Mouse (Mus musculus): ENCODE measurements around the gene Col24a1. TPM values are rescaled to one million over a fixed set of nuclear protein-coding genes. Genes with fewer than 3 reads are reported as not detected.

Gene Col24a1
- polyA plus RNA-seq, 1 experiment: not detected

DNA sequence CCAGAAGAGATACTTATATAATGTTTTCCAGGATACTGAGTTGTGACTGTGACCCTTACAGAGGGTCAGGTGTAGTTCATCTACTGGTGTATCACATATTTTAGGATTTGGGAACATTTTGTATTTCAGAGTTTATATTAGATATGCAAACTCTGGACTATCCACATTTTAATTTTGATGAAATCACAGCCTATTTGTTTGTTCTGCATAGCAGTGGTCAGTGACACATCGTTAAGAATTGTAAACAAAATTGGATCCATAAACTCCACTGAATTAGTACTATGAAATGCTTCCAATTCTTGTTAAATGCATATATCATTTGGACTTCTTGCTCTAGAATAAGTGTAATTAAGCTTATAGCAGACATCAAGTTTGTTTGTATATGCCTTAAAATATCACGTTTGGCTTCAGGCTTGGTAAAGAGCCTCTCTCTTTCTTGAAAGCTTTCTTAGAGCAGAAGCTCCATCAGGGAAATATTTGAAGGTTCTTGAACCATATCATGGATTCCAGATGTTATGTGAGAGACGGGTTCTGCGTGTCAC lies 75.0 kb downstream of the Col24a1 start:
- Histone ChIP-seq H3K4me1 (ENCODE audit: control insufficient read depth, insufficient read depth, low read length) (no peaks in the 10 kb centered on the region), H3K27ac (ENCODE audit: control insufficient read depth, insufficient read depth, low read depth, low read length, poor library complexity) (no peak overlapping the region), H3K4me3 (replicated peaks; ENCODE audit: control insufficient read depth, low read depth, low read length) (no peak overlapping the region)
- 83% methylated on average over 4 of the region's 4 CpGs for WGBS
- TF ChIP-seq CTCF (IDR thresholded peaks at IDR 0.05; ENCODE audit: control insufficient read depth, insufficient read depth, low read length) (no peak), POLR2A (IDR thresholded peaks at IDR 0.05; ENCODE audit: borderline replicate concordance, control insufficient read depth, low read depth, low read length) (no peak)

DNA sequence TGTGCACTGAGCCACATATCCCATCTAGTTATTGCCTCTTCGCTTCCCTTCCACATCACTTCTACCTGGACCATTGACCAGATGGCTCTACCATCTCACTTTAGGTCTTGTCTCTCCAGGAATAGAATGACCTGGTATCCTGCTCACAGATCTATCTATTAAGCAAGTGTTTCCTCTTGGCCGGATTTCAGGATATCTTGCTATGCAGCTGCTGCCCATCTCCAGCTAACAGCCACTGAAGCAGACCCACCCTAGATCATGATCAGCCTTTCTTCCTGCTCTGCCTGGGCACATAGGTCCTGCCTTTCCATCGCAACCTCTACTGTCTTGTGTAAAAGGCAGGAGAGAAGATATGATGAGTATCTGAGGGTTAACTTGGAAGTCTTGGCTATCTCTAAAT lies 84.0 kb downstream of the Col24a1 start:
- Histone ChIP-seq H3K4me3 (replicated peaks; ENCODE audit: control insufficient read depth, low read depth, low read length) (no peak overlapping the region), H3K4me1 (ENCODE audit: control insufficient read depth, insufficient read depth, low read length) (no peaks in the 10 kb centered on the region), H3K27ac (ENCODE audit: control insufficient read depth, insufficient read depth, low read depth, low read length, poor library complexity) (no peak overlapping the region)
- TF ChIP-seq POLR2A (IDR thresholded peaks at IDR 0.05; ENCODE audit: borderline replicate concordance, control insufficient read depth, low read depth, low read length) (no peak), CTCF (IDR thresholded peaks at IDR 0.05; ENCODE audit: control insufficient read depth, insufficient read depth, low read length) (no peak)
- 80% methylated on average over 3 of the region's 3 CpGs for WGBS

DNA sequence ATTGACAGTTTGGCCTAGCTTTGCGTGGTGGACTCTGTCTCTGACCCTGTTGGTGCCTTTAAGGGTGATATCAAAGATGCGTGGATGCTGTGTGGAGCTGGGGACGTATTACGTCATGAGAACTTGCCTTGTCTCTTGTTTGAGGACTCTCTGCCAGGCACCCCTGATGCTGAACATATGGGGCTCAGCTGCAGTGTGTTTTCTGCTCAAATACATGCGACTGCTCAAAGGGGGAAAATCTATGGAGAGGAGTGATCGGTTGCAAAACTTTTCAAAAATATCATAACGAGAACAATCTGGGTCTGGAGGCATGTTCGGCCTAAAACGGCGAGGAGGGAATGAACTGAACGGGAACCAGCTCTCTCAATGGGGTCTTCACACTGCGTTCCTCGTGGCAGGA lies 90.8 kb downstream of the Col24a1 start:
- Histone ChIP-seq H3K4me3 (replicated peaks; ENCODE audit: control insufficient read depth, low read depth, low read length) (no peak overlapping the region), H3K27ac (ENCODE audit: control insufficient read depth, insufficient read depth, low read depth, low read length, poor library complexity) (no peak overlapping the region), H3K4me1 (ENCODE audit: control insufficient read depth, insufficient read depth, low read length) (no peaks in the 10 kb centered on the region)
- TF ChIP-seq CTCF (IDR thresholded peaks at IDR 0.05; ENCODE audit: control insufficient read depth, insufficient read depth, low read length): no peak
- WGBS: 66% methylated on average over 13 of the region's 13 CpGs

DNA sequence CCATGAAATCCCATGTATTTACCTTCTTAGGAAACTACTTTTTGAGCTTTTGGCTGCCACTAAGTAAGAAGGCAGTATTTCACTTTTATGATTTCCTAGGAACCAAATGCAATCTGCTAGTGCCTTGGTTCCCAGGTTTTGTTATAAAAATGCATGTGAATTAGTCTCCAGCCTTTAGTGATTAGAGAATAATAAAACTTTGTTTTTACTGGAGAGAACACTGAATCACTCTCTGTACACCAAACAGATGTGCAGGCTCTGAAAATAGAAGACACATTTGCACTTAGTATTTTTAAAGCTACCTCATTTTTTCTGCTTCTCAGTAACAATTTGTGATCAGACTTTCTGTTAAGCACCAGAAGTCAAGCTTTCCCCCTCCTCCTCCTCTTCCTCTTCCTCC lies 94.2 kb downstream of the Col24a1 start:
- TF ChIP-seq CTCF (IDR thresholded peaks at IDR 0.05; ENCODE audit: control insufficient read depth, insufficient read depth, low read length) (no peak), POLR2A (IDR thresholded peaks at IDR 0.05; ENCODE audit: borderline replicate concordance, control insufficient read depth, low read depth, low read length) (no peak)

DNA sequence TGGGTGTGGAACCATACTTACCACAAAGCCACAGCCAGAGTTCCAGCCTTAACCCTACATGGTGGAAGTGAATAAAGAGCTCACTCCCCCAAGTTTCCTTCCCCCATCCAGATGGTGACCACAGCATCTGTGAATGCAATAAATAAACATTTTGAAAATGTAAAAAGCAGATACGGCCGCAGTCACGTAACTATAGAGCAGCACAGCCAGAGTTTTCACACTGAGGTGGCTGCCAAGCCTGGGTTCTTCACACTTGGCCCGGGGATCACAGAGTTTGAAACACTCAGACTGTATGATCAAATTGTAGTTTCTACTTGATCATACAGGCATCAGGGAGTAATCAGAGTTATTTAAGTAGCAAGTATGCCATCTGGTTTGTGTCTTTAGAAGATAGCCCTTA lies 98.4 kb downstream of the Col24a1 start:
- TF ChIP-seq POLR2A (IDR thresholded peaks at IDR 0.05; ENCODE audit: borderline replicate concordance, control insufficient read depth, low read depth, low read length) (no peak), CTCF (IDR thresholded peaks at IDR 0.05; ENCODE audit: control insufficient read depth, insufficient read depth, low read length) (no peak)
- WGBS: 47% methylated on average over 4 of the region's 4 CpGs
- Histone ChIP-seq H3K4me3 (replicated peaks; ENCODE audit: control insufficient read depth, low read depth, low read length) (no peak overlapping the region), H3K4me1 (ENCODE audit: control insufficient read depth, insufficient read depth, low read length) (no peaks in the 10 kb centered on the region), H3K27ac (ENCODE audit: control insufficient read depth, insufficient read depth, low read depth, low read length, poor library complexity) (no peak overlapping the region)

More for the DNA sequence above, 94.2 kb downstream of the Col24a1 start:
- no peak overlapping the region for H3K27ac ChIP-seq (ENCODE audit: control insufficient read depth, insufficient read depth, low read depth, low read length, poor library complexity)
- H3K4me1 ChIP-seq (ENCODE audit: control insufficient read depth, insufficient read depth, low read length): no peaks in the 10 kb centered on the region
- H3K4me3 ChIP-seq (replicated peaks; ENCODE audit: control insufficient read depth, low read depth, low read length): no peak overlapping the region

DNA sequence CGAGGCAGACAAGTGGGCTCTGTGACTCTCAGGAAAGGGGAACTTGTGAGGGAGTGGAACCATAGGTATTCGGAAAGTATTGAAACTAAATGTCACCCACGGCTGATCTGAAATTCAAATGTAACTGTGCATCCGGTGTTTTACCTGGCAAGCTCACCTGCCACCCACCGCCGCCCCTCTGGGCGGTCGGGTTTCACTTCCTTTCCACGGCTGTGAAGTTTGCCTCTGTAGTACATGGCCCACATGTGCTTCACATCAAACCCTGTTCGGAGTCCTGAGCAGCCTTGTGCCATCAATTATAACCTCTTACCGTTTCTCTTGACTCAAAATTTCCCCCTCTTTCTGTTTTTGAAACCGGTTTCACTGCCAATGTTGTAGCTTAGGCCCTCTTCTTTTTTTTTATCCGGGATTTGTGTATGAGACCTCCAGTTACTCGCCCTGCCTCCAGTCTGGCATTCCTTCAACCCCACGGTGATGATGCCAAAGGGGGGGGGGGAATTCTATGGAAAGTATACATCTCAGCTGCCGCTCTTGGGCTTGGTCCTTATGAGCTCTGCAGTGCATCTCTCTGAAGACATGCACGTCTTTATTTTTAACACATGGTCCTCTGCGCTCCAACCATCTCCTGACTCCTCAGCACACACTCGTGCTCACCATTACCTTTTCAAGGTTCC lies 99.9 kb downstream of the Col24a1 start:
- 73% methylated on average over 19 of the region's 19 CpGs for WGBS
- Histone ChIP-seq H3K27ac (ENCODE audit: control insufficient read depth, insufficient read depth, low read depth, low read length, poor library complexity) (no peak overlapping the region), H3K4me1 (ENCODE audit: control insufficient read depth, insufficient read depth, low read length) (no peaks in the 10 kb centered on the region), H3K4me3 (replicated peaks; ENCODE audit: control insufficient read depth, low read depth, low read length) (no peak overlapping the region)
- TF ChIP-seq CTCF (IDR thresholded peaks at IDR 0.05; ENCODE audit: control insufficient read depth, insufficient read depth, low read length) (no peak), POLR2A (IDR thresholded peaks at IDR 0.05; ENCODE audit: borderline replicate concordance, control insufficient read depth, low read depth, low read length) (no peak)

DNA sequence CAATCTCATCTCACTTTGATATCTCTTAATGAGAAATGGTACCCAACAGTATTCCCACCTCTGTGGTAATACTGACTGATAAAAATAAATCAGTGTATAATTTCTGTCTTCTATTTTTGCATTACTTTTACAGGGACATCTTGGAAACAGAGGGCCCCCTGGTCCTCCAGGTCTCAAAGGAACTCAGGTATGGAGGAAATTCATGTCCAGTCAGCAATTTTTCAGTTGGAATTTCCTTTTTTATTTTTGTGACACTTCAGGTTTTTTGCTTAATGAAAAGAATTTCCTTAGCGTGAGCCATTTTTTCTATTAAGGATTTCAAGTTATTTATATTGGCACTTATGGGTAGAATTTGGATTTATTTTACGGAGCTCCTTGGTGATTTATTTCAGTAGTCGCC lies 106.9 kb downstream of the Col24a1 start:
- 85% methylated on average over 3 of the region's 3 CpGs for WGBS
- TF ChIP-seq POLR2A (IDR thresholded peaks at IDR 0.05; ENCODE audit: borderline replicate concordance, control insufficient read depth, low read depth, low read length) (no peak), CTCF (IDR thresholded peaks at IDR 0.05; ENCODE audit: control insufficient read depth, insufficient read depth, low read length) (no peak)
- no peak overlapping the region for H3K4me3 ChIP-seq (replicated peaks; ENCODE audit: control insufficient read depth, low read depth, low read length)

DNA sequence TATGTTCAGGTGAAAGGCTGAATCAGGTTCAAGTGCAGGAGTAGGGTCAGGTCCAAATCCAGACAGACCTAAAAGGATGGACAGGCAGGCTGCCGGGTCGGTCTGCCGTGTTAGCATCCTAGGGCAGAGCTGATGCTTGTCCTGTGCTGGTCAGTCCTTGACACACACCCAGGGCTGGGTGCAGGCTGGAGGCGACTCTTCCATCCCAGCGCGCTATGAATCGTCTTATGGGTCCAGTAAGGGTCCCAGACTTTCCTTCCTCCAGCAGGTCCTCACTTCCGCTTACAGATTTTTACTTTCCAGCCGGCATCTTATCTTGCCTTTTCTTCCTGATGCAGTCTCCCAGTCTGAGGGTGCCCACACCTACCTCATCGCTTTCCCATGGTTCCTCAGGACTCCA lies 110.0 kb downstream of the Col24a1 start:
- H3K4me3 ChIP-seq (replicated peaks; ENCODE audit: control insufficient read depth, low read depth, low read length): no peak overlapping the region
- TF ChIP-seq POLR2A (IDR thresholded peaks at IDR 0.05; ENCODE audit: borderline replicate concordance, control insufficient read depth, low read depth, low read length) (no peak), CTCF (IDR thresholded peaks at IDR 0.05; ENCODE audit: control insufficient read depth, insufficient read depth, low read length) (no peak)
- no peak overlapping the region for H3K27ac ChIP-seq (ENCODE audit: control insufficient read depth, insufficient read depth, low read depth, low read length, poor library complexity)
- H3K4me1 ChIP-seq (ENCODE audit: control insufficient read depth, insufficient read depth, low read length): no peaks in the 10 kb centered on the region
- 89% methylated on average over 10 of the region's 10 CpGs for WGBS

More for the DNA sequence above, 106.9 kb downstream of the Col24a1 start:
- H3K27ac ChIP-seq (ENCODE audit: control insufficient read depth, insufficient read depth, low read depth, low read length, poor library complexity): no peak overlapping the region
- H3K4me1 ChIP-seq (ENCODE audit: control insufficient read depth, insufficient read depth, low read length): no peaks in the 10 kb centered on the region

DNA sequence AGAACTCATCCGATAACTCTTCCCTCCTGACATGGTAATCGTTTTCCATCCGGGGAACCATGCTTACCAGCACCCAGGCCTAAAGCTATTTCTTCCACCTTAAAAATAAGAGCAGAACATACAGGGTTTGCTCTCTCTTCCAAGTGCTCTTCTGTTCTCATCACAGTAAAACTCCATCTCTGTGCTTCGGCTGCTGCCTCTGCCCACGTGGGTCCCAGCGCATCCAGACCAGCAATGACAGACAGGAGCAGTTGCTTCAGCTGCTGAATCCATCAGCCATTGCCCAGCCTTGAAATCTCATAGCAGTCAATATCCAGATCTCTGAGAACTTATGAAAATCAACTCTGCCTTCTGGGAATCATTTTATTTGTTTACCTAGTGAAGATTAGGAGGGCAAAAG lies 110.7 kb downstream of the Col24a1 start:
- Histone ChIP-seq H3K27ac (ENCODE audit: control insufficient read depth, insufficient read depth, low read depth, low read length, poor library complexity) (no peak overlapping the region), H3K4me1 (ENCODE audit: control insufficient read depth, insufficient read depth, low read length) (no peaks in the 10 kb centered on the region), H3K4me3 (replicated peaks; ENCODE audit: control insufficient read depth, low read depth, low read length) (no peak overlapping the region)
- TF ChIP-seq CTCF (IDR thresholded peaks at IDR 0.05; ENCODE audit: control insufficient read depth, insufficient read depth, low read length): no peak
- TF ChIP-seq POLR2A (IDR thresholded peaks at IDR 0.05; ENCODE audit: borderline replicate concordance, control insufficient read depth, low read depth, low read length): no peak
- 84% methylated on average over 6 of the region's 6 CpGs for WGBS

Data from bone marrow, adult 2 months (tissue).